Mouse (Mus musculus): ENCODE data around the gene Stub1.
A peak's percentile ranks its signal among the peaks of the same experiment; 100 is the strongest.
"Not testable (repeated sequence)": the region's sequence is repeated elsewhere in the genome, so short reads cannot be mapped to it uniquely, and the experiment has no call there.

The Stub1 gene

GRCm38 (mm10) chr17:25833291-25833663, at the start of gene Stub1:
Gene Stub1, minus strand, starts transcription at chr17:25833404.
- DNase-seq, result peak; percentile 69

DNA sequence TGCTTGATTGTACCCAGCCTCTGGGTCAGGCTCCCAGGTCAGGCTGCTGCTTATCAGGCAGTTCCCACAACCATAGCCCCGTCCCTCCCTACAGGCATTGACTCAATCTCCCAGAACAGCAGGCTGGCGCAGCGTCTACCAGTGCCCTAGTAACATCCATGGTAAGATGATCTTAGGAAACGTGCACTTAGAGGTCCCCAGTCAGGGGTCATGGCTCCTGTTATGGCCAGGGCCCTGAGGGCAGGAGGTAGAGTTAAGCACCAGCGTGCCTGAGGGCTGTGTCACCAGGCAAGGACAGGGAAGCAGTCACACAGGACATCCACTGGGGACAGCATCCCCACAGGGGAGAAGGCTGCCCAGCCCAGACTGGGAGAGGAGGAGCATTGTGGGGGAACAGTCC, 49.1 kb upstream of the Stub1 start:
- DNase-seq, result no peak

DNA sequence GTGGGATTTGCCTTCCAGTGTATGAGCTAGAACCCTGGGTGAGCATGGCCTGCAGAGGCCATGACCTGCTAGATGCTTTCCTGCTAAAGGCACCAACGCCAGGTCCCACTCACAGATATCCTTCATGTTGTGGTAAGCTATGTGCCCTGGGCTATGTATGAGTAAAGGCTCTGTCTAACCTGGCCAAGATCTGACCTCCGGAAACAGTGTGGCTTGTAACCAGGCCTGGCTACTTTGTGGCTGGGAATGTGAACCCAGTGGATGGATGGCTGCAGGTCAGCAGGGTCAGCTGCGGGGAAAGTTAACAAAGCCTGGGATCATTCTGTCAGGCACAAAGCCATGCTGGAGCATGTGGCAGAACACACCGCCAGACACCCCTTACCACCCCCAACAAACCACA, 48.5 kb upstream of the Stub1 start:
- no peak for DNase-seq

DNA sequence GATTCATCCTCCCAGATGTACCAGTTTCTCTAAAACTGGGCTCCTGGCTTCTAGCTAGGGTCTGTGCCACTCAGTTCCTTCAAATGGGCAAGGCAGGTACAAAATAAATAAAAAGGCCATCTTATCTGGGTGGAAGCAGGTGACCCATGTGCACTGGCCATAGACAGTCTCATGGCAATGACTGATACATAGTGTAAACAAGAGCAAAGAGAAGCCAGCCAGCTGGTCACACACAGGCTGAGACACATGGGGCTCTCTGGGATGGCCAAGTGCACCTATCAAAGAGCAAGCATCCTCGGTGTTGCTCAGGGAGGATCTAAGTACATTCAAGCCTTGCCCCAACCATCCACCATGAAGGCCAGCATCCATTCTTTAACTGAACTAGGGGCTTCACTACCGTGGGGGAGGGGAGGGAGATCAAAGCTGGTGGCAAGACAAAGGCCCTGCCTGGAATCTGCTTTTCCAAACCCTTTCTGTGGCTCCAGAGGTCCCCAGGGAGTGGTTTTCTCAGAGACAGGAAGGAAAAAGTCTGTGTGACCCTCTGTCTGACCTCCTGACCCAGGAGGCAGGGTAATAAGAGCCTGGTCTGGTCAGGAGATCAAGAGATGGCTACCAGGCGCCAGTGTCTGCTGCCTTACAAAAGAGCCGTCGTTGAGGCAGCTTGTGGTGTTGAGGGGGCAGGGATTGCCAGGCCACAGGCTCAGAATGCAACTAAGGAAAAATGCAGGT, 47.9 kb upstream of the Stub1 start:
- no peak for DNase-seq

GRCm38 (mm10) chr17:25880196-25880910, 47.1 kb upstream of the Stub1 start, which contains the start of gene Wfikkn1:
Gene Wfikkn1, minus strand, starts transcription at chr17:25880858.
- no peak for DNase-seq

DNA sequence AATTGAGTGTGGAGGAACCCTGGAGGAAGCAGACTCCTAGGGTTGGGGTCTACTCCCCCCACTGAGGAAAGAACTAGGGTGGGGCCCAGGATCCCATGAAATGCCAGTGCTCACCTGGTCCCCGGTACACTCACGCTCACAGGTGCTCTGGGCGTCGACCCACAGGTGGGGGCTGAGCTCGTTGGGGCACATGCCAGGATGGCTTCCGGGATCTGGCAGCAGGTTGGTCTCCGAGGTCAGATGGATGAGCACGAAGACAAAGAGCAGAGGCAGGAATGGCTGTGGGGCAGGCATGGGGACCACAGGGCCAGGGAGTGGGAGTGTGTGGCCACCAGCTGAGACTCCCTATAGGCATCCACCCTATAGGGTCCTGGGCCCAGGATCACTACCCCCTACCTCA, 46.5 kb upstream of the Stub1 start:
- no peak for DNase-seq

- DNase-seq, result no peak
Measured at GRCm38 (mm10) chr17:25879261-25879660, 46.1 kb upstream of the Stub1 start.

- no peak for DNase-seq
Measured at GRCm38 (mm10) chr17:25878611-25879180, 45.5 kb upstream of the Stub1 start.

DNA sequence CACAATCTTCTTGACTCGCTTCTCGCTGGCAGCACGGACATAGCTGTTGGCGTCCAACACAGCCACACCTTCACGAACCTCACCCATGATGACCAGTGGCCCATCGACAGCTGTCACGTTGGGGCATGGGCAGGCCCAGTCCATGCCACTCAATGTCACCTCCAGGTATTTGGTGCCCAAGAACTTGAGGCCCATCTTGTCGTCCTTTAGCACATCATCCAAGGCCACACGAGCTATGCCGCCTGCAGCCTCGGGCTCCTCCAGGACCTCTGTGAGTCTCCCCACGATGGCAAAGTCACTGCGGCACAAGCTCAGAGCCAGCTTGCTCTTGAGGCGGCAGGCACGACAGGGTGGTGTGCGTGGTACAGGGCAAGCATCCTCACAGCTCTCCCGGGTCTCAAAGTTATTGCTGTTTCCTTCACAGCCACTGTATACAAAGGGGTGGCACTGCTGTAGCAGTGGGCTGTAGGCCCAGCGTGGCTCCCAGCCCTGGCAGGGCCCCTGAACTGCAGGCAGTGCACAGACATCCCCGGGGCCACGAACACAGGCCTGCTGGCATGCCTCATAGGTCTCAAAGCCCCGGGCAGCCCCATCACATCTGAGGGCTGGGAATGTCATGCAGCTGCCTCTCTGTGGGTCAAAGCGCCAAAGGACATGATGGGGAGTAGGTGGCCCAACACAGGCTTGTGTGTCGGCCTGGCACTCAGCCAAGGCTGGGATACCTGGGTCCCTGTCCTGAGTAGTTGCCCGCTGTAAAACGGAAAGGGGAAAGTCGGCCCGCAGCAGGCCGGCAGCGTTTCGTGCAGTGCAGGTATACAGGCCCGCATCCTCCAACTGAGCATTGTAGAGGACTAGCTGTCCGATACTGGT, 44.8 kb upstream of the Stub1 start:
- no peak for DNase-seq

- no peak for DNase-seq
Measured at GRCm38 (mm10) chr17:25877025-25877424, 43.8 kb upstream of the Stub1 start.

DNA sequence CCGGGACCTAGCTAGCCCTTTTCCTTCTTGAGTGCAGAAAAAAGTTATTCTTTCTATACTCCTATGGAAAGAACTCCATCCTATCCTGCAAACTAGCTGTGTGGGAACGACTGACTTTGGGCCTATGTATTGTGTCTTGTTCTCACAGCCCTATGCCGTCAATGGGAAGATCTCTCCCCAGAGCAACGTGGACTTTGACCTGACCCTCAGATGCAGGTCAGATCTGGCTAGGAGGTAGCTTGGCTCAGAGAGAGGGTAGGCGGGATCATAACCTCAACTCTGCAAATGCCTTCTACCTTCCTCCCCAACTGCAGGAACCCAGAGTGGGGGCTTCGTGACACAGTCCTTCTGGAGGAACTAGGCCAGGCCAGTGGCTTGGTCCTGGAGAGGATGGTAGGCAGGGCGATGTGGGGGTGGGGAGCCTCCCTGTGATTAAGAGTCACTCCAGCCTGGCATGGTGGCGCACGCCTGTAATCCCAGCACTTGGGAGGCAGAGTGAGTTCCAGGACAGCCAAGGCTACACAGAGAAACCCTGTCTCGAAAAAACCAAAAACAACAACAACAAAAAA, 43.2 kb upstream of the Stub1 start:
- DNase-seq, result no peak

DNA sequence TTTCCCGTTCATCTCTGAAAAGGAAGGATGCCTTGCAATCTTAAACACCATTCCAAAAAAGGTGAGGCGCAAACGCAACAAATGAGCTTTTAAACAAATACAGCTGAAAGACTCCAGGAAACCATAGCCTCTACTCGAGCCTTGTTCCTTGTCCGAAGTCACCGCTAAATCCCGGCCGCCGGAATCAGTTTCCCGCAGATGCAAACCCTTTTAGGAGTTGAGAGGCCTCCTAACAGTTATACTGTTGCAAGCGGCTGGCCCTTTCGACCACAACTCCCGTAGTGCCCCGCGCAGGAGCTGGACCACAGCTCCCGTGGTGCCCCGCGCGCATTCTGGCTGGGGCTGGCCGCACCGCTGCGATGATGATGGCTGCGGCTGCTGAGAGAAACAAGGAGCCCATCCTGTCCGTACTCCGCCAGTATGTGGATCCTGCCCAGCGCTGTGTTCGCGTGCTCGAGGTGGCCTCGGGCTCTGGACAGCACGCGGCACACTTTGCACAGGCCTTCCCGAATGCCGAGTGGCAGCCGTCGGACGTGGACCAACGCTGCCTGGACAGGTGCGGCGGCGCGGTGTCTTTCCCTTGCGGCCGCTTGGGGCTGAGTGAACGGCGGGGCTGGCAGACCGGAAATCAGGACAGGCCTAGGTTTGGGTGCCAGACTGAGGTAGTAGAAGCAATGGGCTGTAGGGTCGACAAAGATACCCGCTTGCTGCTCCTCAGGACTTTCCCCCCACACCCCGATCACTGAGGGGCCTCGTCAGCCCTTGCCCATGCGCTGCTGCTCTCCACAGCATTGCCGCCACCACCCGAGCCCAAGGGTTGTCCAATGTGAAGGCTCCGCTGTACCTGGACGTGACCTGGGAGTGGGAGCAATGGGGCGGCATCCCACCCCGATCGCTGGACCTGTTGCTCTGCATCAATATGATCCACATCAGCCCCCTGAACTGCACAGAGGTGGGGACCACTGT, 42.2 kb upstream of the Stub1 start:
- DNase-seq, result peak; percentile 89

DNA sequence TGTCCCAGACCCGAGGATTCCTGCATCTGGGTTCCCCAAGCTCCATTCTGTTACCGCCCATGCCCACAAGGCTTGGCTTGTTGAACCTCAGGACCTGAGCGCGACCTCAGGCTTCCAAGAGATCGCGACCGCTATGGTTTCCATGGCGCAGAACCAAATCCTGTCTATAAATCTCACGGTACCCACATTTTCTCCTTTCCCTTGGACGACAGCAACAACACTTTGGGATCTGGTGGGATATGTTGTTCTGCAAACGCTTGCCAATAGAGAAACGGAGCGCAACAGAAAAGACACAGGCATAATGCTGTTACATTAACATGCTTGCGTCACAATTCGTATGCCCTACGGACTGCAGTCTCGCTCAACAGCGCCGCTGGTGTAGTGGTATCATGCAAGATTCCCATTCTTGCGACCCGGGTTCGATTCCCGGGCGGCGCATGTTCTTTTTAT, 41.5 kb upstream of the Stub1 start, which contains the start of gene Mettl26:
Mettl26 (plus strand) TSS at position 354 of the 450 bp plus-strand sequence.
- peak; percentile 95 for DNase-seq

- DNase-seq, result no peak
Measured at GRCm38 (mm10) chr17:25874148-25874720, 41.0 kb upstream of the Stub1 start.

- no peak for DNase-seq
Measured at GRCm38 (mm10) chr17:25873405-25874147, 40.4 kb upstream of the Stub1 start.

GRCm38 (mm10) chr17:25872676-25873075, 39.5 kb upstream of the Stub1 start:
- DNase-seq, result no peak

GRCm38 (mm10) chr17:25871566-25871965, 38.4 kb upstream of the Stub1 start:
- DNase-seq, result not testable (repeated sequence)

- no peak for DNase-seq
Measured at GRCm38 (mm10) chr17:25869954-25870353, 36.8 kb upstream of the Stub1 start.

DNA sequence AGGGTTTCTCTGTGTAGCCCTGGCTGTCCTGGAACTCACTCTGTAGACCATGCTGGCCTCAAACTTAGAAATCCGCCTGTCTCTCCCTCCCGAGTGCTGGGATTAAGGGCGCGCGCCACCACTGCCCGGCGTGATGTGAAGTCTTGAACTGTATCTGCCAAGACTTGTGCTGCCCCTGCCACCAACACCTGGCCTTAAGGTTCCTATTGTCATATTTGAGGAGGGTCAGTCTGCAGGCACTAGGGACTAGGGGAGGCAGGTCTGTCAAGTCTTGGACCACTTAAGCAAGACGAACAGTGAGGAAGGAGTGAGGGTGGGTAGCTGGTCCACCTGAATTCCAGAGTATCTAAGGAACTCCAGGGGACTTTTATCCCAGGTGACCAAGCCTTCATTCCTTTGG, 36.3 kb upstream of the Stub1 start:
- DNase-seq, result no peak

DNA sequence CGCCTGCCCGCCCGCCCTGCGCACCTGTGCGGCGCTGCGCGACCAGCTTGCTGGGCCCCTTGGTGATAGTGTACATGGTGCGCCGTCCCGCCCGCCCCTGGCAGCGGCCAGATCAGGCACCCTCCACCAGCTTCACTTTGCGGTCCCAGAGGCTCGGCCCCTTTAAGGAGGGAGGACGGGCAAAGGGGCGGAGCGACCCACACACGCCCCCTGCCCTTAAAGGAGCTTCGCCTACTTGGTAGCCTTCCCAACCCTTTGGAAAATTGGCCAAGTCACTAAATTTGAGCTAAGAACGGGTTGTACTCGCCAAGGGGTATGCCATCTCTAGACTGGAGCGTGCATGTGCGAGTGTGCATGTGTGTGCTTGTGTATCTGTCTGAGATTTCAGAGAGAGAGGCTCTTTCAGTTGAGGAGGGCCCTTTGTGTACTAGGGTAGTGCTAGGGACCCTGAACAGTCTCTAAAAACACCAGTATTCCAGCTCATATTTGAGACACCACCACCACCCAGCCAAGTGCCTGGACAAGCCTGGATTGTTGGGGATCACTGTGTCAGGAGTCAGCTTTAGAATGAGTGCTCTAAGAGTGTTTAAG, 35.5 kb upstream of the Stub1 start, which contains the start of gene Mcrip2:
Mcrip2 (minus strand) TSS at position 164 of the 591 bp plus-strand sequence.
- DNase-seq, result peak; percentile 79
